Mouse (Mus musculus) liver, postnatal 0 days (tissue): ENCODE results near the gene Tmtc1. TPM values are rescaled to one million over a fixed set of nuclear protein-coding genes. Genes with fewer than 3 reads are reported as not detected.

Experiments used
- ATAC-seq: fragments of 200-750 bp; cut with Nextera tagmentation; 2 replicates; pipeline ENCODE4 v1.8.0; 2017; ENCODE audit warnings: mild to moderate bottlenecking, moderate library complexity
- DNase-seq: peaks from one replicate; pipeline ENCODE4 v3.0.0-alpha.2; 2016
- H3K27ac ChIP-seq: fragments of 300-500 bp; sonication (generic); 2 replicates; pipeline ENCODE4 v1.5.1; 2014; ENCODE audit warnings: antibody characterized with exemption, moderate library complexity, mild to moderate bottlenecking, low read depth
- H3K27me3 ChIP-seq: fragments of 300-500 bp; sonication (generic); 2 replicates; pipeline ENCODE4 v1.6.1; 2014; ENCODE audit warnings: low read length, control low read depth, mixed read lengths; ENCODE audit not compliant: insufficient read depth
- H3K36me3 ChIP-seq: fragments of 300-500 bp; sonication (generic); replicated peaks from 2 replicates; pipeline ENCODE4 v1.6.1; 2014; ENCODE audit warnings: mild to moderate bottlenecking, control low read depth, low read length, moderate library complexity, mixed read lengths; ENCODE audit not compliant: insufficient read depth
- H3K4me1 ChIP-seq: fragments of 300-500 bp; sonication (generic); 2 replicates; pipeline ENCODE4 v1.6.1; 2014; ENCODE audit warnings: antibody characterized with exemption, mild to moderate bottlenecking, control low read depth; ENCODE audit not compliant: insufficient read depth
- H3K4me2 ChIP-seq: fragments of 300-500 bp; sonication (generic); 2 replicates; pipeline ENCODE4 v1.6.1; 2014; ENCODE audit warnings: low read depth, mild to moderate bottlenecking, low read length, moderate library complexity, mixed read lengths
- H3K4me3 ChIP-seq: fragments of 300-500 bp; sonication (generic); 2 replicates; pipeline ENCODE4 v1.5.1; 2014; ENCODE audit warnings: low read depth, low read length
- H3K9ac ChIP-seq: fragments of 300-500 bp; sonication (generic); replicated peaks from 2 replicates; pipeline ENCODE4 v1.6.1; 2014; ENCODE audit warnings: mild to moderate bottlenecking, moderate library complexity
- H3K9me3 ChIP-seq: fragments of 300-500 bp; sonication (generic); 2 replicates; pipeline ENCODE4 v1.6.1; 2016; ENCODE audit warnings: mild to moderate bottlenecking, control low read depth, low read length, mixed read lengths
- CTCF ChIP-seq: sonication (generic); IDR thresholded peaks from 2 replicates; pipeline ENCODE4 v1.5.1; 2016; ENCODE audit warnings: antibody characterized with exemption, low read depth
- EP300 ChIP-seq: IDR thresholded peaks from 2 replicates; pipeline ENCODE4 v1.6.1; 2016; ENCODE audit warnings: antibody characterized with exemption, low read depth, mild to moderate bottlenecking
- WGBS: fragments of 180-500 bp; shearing (Covaris S2); extraction: QIAGEN DNeasy Blood & Tissue Kit; methylation state at CpG from one replicate; pipeline ENCODE4 v1.1.7; 2014; ENCODE audit not compliant: insufficient replicate concordance; 5-methylcytosine and 5-hydroxymethylcytosine counted together
- polyA plus RNA-seq: library from polyadenylated mRNA; unstranded; fragments of >200 nt; fragmentation: Nextera tagmentation; extraction: Ambion mirVana; gene quantifications from 2 replicates; pipeline ENCODE4 v1.2.1, GENCODE M21; 2015

The Tmtc1 gene
- polyA plus RNA-seq, 1 experiment from 2014 or later, result 0.12 TPM

GRCm38 (mm10) chr6:148242304-148242703 lies 201.9 kb downstream of the Tmtc1 start:
- H3K9me3 ChIP-seq, result no peaks in the 10 kb centered on the region
- H3K27ac ChIP-seq, result no peak overlapping the region
- 58% methylated on average over 3 of the region's 3 CpGs for WGBS
- no peaks in the 10 kb centered on the region for H3K36me3 ChIP-seq
- H3K4me3 ChIP-seq, result no peak overlapping the region
- no peak for DNase-seq
- TF ChIP-seq EP300 (no peak), CTCF (peak; percentile 47)
- H3K4me1 ChIP-seq, result no peaks in the 10 kb centered on the region
- ATAC-seq, result no peak
- no peak overlapping the region for H3K4me2 ChIP-seq
- H3K27me3 ChIP-seq, result no peaks in the 10 kb centered on the region
- H3K9ac ChIP-seq, result no peak overlapping the region

- H3K4me2 ChIP-seq, result no peak overlapping the region
- 83% methylated on average over 5 of the region's 5 CpGs for WGBS
- DNase-seq (no peak), ATAC-seq (no peak)
- no peak overlapping the region for H3K9ac ChIP-seq
- no peaks in the 10 kb centered on the region for H3K4me1 ChIP-seq
- no peak overlapping the region for H3K4me3 ChIP-seq
- TF ChIP-seq CTCF, result no peak
- no peak for TF ChIP-seq EP300
- no peaks in the 10 kb centered on the region for H3K36me3 ChIP-seq
- no peaks in the 10 kb centered on the region for H3K27me3 ChIP-seq
- no peak overlapping the region for H3K27ac ChIP-seq
- no peaks in the 10 kb centered on the region for H3K9me3 ChIP-seq
These were observed 202.5 kb downstream of the Tmtc1 start for GRCm38 (mm10) chr6:148241685-148242084.

GRCm38 (mm10) chr6:148239311-148239710 lies 204.9 kb downstream of the Tmtc1 start:
- H3K9ac ChIP-seq, result no peak overlapping the region
- WGBS, result 89% methylated on average over 1 of the region's 1 CpGs
- no peaks in the 10 kb centered on the region for H3K4me1 ChIP-seq
- no peaks in the 10 kb centered on the region for H3K27me3 ChIP-seq
- H3K4me3 ChIP-seq, result no peak overlapping the region
- H3K27ac ChIP-seq, result no peak overlapping the region
- no peak overlapping the region for H3K4me2 ChIP-seq
- TF ChIP-seq CTCF, result no peak
- no peak for TF ChIP-seq EP300
- DNase-seq (no peak), ATAC-seq (no peak)
- no peaks in the 10 kb centered on the region for H3K9me3 ChIP-seq
- H3K36me3 ChIP-seq, result no peaks in the 10 kb centered on the region

DNA sequence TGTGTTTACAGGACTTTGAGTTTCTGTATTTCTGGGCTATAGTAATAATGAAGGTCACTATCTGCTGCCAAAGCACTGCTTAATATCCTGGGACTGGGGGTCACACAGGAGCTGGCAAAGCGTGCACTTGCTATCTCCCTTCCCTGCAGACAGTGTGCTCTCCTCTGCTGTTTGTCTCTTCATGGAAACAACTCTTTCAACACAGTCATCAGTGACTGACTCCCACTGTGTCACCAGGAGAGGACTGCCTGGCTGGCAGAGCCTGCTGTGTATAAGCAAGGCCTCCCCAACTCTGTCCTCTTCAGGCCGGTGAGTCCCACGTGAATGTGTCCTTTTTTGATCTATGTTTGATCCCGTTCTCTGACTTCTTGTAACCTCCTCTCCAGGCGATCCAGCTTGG lies 206.7 kb downstream of the Tmtc1 start:
- no peaks in the 10 kb centered on the region for H3K9me3 ChIP-seq
- H3K4me2 ChIP-seq, result no peak overlapping the region
- no peak for ATAC-seq
- H3K4me1 ChIP-seq, result no peaks in the 10 kb centered on the region
- no peak for TF ChIP-seq CTCF
- no peak for TF ChIP-seq EP300
- no peaks in the 10 kb centered on the region for H3K27me3 ChIP-seq
- DNase-seq, result no peak
- no peak overlapping the region for H3K27ac ChIP-seq
- no peak overlapping the region for H3K4me3 ChIP-seq
- no peaks in the 10 kb centered on the region for H3K36me3 ChIP-seq
- H3K9ac ChIP-seq, result no peak overlapping the region
- WGBS, result 64% methylated on average over 5 of the region's 5 CpGs

GRCm38 (mm10) chr6:148234105-148234828 lies 209.9 kb downstream of the Tmtc1 start:
- H3K9ac ChIP-seq, result no peak overlapping the region
- H3K4me3 ChIP-seq, result no peak overlapping the region
- ATAC-seq, result no peak
- no peaks in the 10 kb centered on the region for H3K27me3 ChIP-seq
- H3K36me3 ChIP-seq, result no peaks in the 10 kb centered on the region
- no peaks in the 10 kb centered on the region for H3K4me1 ChIP-seq
- H3K9me3 ChIP-seq, result no peaks in the 10 kb centered on the region
- DNase-seq, result no peak
- WGBS, result 73% methylated on average over 3 of the region's 3 CpGs
- TF ChIP-seq EP300, result no peak
- no peak overlapping the region for H3K4me2 ChIP-seq
- H3K27ac ChIP-seq, result no peak overlapping the region

- H3K4me1 ChIP-seq, result no peaks in the 10 kb centered on the region
- DNase-seq, result no peak
- 57% methylated on average over 3 of the region's 3 CpGs for WGBS
- no peak for TF ChIP-seq CTCF
- no peak for TF ChIP-seq EP300
- no peaks in the 10 kb centered on the region for H3K36me3 ChIP-seq
- H3K9me3 ChIP-seq, result no peaks in the 10 kb centered on the region
- no peaks in the 10 kb centered on the region for H3K27me3 ChIP-seq
- H3K27ac ChIP-seq, result no peak overlapping the region
- no peak for ATAC-seq
- no peak overlapping the region for H3K4me3 ChIP-seq
- H3K4me2 ChIP-seq, result no peak overlapping the region
- H3K9ac ChIP-seq, result no peak overlapping the region
These were observed 216.6 kb downstream of the Tmtc1 start for GRCm38 (mm10) chr6:148227542-148227941.
